Mouse (Mus musculus): Measurements from ENCODE around the gene Arel1. TPM values are rescaled to one million over a fixed set of nuclear protein-coding genes. Genes with fewer than 3 reads are reported as not detected.
A peak's percentile ranks its signal among the peaks of the same experiment; 100 is the strongest.

Gene Arel1
- total and polyA plus RNA-seq, 2 experiments from 2014 or later, result 12.1 to 38.8 TPM

- TF ChIP-seq EP300 (IDR thresholded peaks at IDR 0.05; ENCODE audit: low read depth) (no peak), CTCF (IDR thresholded peaks at IDR 0.05; ENCODE audit: low read depth) (no peak)
- 0 out of 2 replicates have a peak, but pooled peaks cover 4% of the 10 kb centered on the region for H3K4me1 ChIP-seq (ENCODE audit: control insufficient read depth, insufficient read depth)
- 85% methylated on average over 5 of the region's 5 CpGs for WGBS
- ATAC-seq (ENCODE audit: insufficient read depth, low read depth) (no peak), DNase-seq (ENCODE audit: low spot score) (no peak)
- H3K9me3 ChIP-seq (replicated peaks; ENCODE audit: control insufficient read depth, low read length), result no peaks in the 10 kb centered on the region
- no peak overlapping the region for H3K27ac ChIP-seq (ENCODE audit: low read depth)
- no peaks in the 10 kb centered on the region for H3K27me3 ChIP-seq (ENCODE audit: control insufficient read depth, insufficient read depth, low read length)
- H3K4me2 ChIP-seq (ENCODE audit: low read depth, low read length), result no peak overlapping the region
- H3K36me3 ChIP-seq (replicated peaks; ENCODE audit: control insufficient read depth, insufficient read depth, low read length), result peaks cover 19% of the 10 kb centered on the region
- H3K9ac ChIP-seq (replicated peaks; ENCODE audit: low read depth, low read length), result no peak overlapping the region
- H3K4me3 ChIP-seq (ENCODE audit: low read depth, low read length), result no peak overlapping the region
Observed at GRCm38 (mm10) chr12:84914959-84915358, 55.7 kb downstream of the Arel1 start.

GRCm38 (mm10) chr12:84912652-84913104, 58.0 kb downstream of the Arel1 start:
- Histone ChIP-seq H3K4me3 (ENCODE audit: low read depth, low read length) (no peak overlapping the region), H3K4me1 (ENCODE audit: control insufficient read depth, insufficient read depth) (peaks cover 9% of the 10 kb centered on the region), H3K27me3 (ENCODE audit: control insufficient read depth, insufficient read depth, low read length) (no peaks in the 10 kb centered on the region), H3K36me3 (replicated peaks; ENCODE audit: control insufficient read depth, insufficient read depth, low read length) (peaks cover 4% of the 10 kb centered on the region; the same call in 1 of the 2 replicates), H3K4me2 (ENCODE audit: low read depth, low read length) (no peak overlapping the region), H3K27ac (ENCODE audit: low read depth) (no peak overlapping the region), H3K9ac (replicated peaks; ENCODE audit: low read depth, low read length) (no peak overlapping the region), H3K9me3 (replicated peaks; ENCODE audit: control insufficient read depth, low read length) (no peaks in the 10 kb centered on the region)
- DNase-seq (ENCODE audit: low spot score) (no peak), ATAC-seq (ENCODE audit: insufficient read depth, low read depth) (no peak)
- TF ChIP-seq CTCF (IDR thresholded peaks at IDR 0.05; ENCODE audit: low read depth) (no peak), EP300 (IDR thresholded peaks at IDR 0.05; ENCODE audit: low read depth) (no peak)
- WGBS, result 76% methylated on average over 4 of the region's 4 CpGs

GRCm38 (mm10) chr12:84911640-84912039, 59.1 kb downstream of the Arel1 start:
- TF ChIP-seq CTCF (IDR thresholded peaks at IDR 0.05; ENCODE audit: low read depth) (no peak), EP300 (IDR thresholded peaks at IDR 0.05; ENCODE audit: low read depth) (no peak)
- Histone ChIP-seq H3K4me1 (ENCODE audit: control insufficient read depth, insufficient read depth) (peaks cover 17% of the 10 kb centered on the region), H3K9me3 (replicated peaks; ENCODE audit: control insufficient read depth, low read length) (no peaks in the 10 kb centered on the region), H3K27ac (ENCODE audit: low read depth) (no peak overlapping the region), H3K9ac (replicated peaks; ENCODE audit: low read depth, low read length) (no peak overlapping the region), H3K27me3 (ENCODE audit: control insufficient read depth, insufficient read depth, low read length) (no peaks in the 10 kb centered on the region), H3K4me3 (ENCODE audit: low read depth, low read length) (no peak overlapping the region), H3K36me3 (replicated peaks; ENCODE audit: control insufficient read depth, insufficient read depth, low read length) (no peaks in the 10 kb centered on the region), H3K4me2 (ENCODE audit: low read depth, low read length) (no peak overlapping the region)
- DNase-seq (ENCODE audit: low spot score) (no peak), ATAC-seq (ENCODE audit: insufficient read depth, low read depth) (no peak)
- 87% methylated on average over 2 of the region's 2 CpGs for WGBS

GRCm38 (mm10) chr12:84910066-84910465, 60.6 kb downstream of the Arel1 start:
- H3K27ac ChIP-seq (ENCODE audit: low read depth), result no peak overlapping the region
- H3K4me2 ChIP-seq (ENCODE audit: low read depth, low read length), result no peak overlapping the region
- 87% methylated on average over 4 of the region's 4 CpGs for WGBS
- TF ChIP-seq CTCF (IDR thresholded peaks at IDR 0.05; ENCODE audit: low read depth) (no peak), EP300 (IDR thresholded peaks at IDR 0.05; ENCODE audit: low read depth) (no peak)
- no peak for DNase-seq (ENCODE audit: low spot score)
- H3K9ac ChIP-seq (replicated peaks; ENCODE audit: low read depth, low read length), result no peak overlapping the region
- no peaks in the 10 kb centered on the region for H3K9me3 ChIP-seq (replicated peaks; ENCODE audit: control insufficient read depth, low read length)
- peaks cover 17% of the 10 kb centered on the region for H3K4me1 ChIP-seq (ENCODE audit: control insufficient read depth, insufficient read depth)
- no peaks in the 10 kb centered on the region for H3K36me3 ChIP-seq (replicated peaks; ENCODE audit: control insufficient read depth, insufficient read depth, low read length)
- no peaks in the 10 kb centered on the region for H3K27me3 ChIP-seq (ENCODE audit: control insufficient read depth, insufficient read depth, low read length)
- no peak overlapping the region for H3K4me3 ChIP-seq (ENCODE audit: low read depth, low read length)
- no peak for ATAC-seq (ENCODE audit: insufficient read depth, low read depth)

GRCm38 (mm10) chr12:84907627-84908480, 62.8 kb downstream of the Arel1 start:
- DNase-seq (ENCODE audit: low spot score), result peak; percentile 60
- Histone ChIP-seq H3K36me3 (replicated peaks; ENCODE audit: control insufficient read depth, insufficient read depth, low read length) (no peaks in the 10 kb centered on the region), H3K4me1 (ENCODE audit: control insufficient read depth, insufficient read depth) (peaks cover 17% of the 10 kb centered on the region), H3K9me3 (replicated peaks; ENCODE audit: control insufficient read depth, low read length) (no peaks in the 10 kb centered on the region), H3K27ac (ENCODE audit: low read depth) (peak overlapping the region; percentile 77), H3K4me2 (ENCODE audit: low read depth, low read length) (no peak overlapping the region), H3K27me3 (ENCODE audit: control insufficient read depth, insufficient read depth, low read length) (no peaks in the 10 kb centered on the region), H3K9ac (replicated peaks; ENCODE audit: low read depth, low read length) (no peak overlapping the region), H3K4me3 (ENCODE audit: low read depth, low read length) (no peak overlapping the region)
- WGBS, result 36% methylated on average over 10 of the region's 10 CpGs
- ATAC-seq (ENCODE audit: insufficient read depth, low read depth), result peak; percentile 84
- TF ChIP-seq EP300 (IDR thresholded peaks at IDR 0.05; ENCODE audit: low read depth), result no peak
